Mouse (Mus musculus) layer of hippocampus, adult 11-12 months (tissue): ENCODE results near the gene Grm7.

Source experiments
- DNase-seq: peaks from one replicate; pipeline ENCODE4 v3.0.0; 2022; ENCODE audit warnings: low spot score

Grm7 gene

GRCm38 (mm10) chr6:111368111-111368510 lies 722.7 kb downstream of the Grm7 start:
- DNase-seq: no peak

- DNase-seq: no peak
Measured at GRCm38 (mm10) chr6:111368551-111368950, 723.2 kb downstream of the Grm7 start.

DNA sequence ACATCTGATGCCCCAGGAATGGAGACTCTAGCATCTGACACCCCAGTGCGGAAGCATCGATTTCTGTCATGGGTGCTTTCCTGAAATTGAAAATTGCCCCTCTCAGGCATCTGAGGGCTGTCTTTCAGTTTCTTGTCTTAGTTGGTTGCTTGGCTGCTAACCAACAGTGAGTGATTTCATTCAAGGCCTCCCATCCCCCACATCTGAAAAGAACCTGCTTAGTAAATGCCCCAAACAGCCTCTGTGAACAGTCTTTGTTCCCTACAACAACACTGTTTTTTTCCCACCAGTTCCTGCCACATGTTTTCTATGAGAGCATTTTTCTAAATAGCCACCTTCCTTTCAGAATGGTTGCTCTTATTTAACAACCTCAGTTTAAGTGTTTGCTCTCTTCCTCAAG lies 723.6 kb downstream of the Grm7 start:
- no peak for DNase-seq

GRCm38 (mm10) chr6:111371581-111372349 lies 726.4 kb downstream of the Grm7 start:
- DNase-seq: no peak

GRCm38 (mm10) chr6:111372626-111373380 lies 727.4 kb downstream of the Grm7 start:
- peak; percentile 78 for DNase-seq

- no peak for DNase-seq
Measured at GRCm38 (mm10) chr6:111380710-111381109, 735.3 kb downstream of the Grm7 start.

DNA sequence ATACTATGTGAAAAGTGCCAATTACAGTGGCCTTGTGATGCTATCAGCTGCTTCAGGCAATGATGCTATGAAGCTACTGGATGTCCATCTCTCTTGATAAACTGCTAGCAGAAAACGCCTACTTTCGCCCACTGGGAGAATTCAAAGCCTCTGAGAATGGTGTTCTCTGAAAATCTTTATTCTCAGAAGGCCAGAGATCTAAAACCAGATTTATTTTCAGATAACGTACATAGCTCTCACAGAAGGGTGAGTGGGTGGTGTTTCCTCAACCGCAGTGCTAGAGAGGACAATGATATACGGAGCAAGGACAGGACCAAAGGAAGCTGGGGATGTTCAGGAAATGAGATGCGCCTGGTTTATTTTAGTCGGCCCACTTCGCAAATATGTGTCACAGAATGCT lies 763.4 kb downstream of the Grm7 start:
- no peak for DNase-seq

- no peak for DNase-seq
Measured at GRCm38 (mm10) chr6:111424737-111425136, 779.4 kb downstream of the Grm7 start.

GRCm38 (mm10) chr6:111446228-111446627 lies 800.8 kb downstream of the Grm7 start:
- no peak for DNase-seq

GRCm38 (mm10) chr6:111447851-111448250 lies 802.5 kb downstream of the Grm7 start:
- DNase-seq: no peak

DNA sequence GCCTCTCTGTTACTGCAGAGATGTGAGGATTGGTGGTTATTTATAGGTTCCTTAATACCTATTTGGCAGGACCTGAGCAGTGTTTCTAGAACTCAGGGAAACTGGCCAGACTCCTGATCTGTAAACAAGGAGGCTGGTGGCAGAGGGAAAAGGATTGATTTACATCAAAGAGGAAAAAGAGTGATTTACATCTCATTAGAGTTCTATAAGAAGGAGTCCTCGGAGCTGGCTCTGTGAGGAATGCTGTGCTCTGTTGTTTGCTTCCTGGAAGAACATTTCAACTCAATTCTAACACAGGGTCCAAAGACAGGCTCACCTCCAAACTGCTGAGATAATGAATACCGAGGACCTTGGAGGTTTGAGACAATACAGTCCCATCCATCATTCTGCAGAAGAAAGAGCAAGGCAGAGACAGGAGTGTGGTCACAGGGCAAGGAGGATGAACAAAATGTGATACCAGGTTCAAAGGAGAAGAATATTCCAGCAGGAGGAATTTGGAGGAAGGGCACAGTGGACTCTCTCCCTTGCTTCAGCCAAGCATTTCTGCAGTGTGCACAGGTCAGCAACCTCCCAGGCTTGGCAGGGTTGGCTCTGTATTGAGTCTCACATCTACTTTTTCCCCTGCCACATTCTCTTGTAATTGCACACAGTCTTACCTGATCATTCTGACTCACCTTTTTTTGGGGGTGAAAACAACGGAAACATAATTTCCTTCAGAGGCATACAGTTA lies 803.8 kb downstream of the Grm7 start:
- no peak for DNase-seq

DNA sequence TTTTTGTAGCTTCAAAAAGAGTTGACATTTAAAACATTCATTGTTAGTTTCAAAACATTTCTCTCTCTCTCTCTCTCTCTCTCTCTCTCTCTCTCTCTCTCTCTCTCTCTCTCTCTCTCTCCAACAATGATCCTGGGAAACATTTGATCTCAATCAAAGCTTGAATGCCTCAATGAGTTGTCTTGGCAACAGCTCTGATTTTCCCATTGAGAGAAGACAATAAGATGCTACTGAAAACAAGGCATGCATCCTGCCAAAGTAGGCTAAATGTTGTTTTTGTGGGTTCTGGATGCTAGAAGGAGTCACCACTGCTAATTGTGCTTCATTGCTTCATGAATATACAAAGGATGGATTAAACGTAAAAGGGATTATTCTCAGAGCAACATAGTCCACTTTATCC lies 836.5 kb downstream of the Grm7 start:
- DNase-seq: no peak

GRCm38 (mm10) chr6:111486081-111486480 lies 840.7 kb downstream of the Grm7 start:
- peak; percentile 62 for DNase-seq

DNA sequence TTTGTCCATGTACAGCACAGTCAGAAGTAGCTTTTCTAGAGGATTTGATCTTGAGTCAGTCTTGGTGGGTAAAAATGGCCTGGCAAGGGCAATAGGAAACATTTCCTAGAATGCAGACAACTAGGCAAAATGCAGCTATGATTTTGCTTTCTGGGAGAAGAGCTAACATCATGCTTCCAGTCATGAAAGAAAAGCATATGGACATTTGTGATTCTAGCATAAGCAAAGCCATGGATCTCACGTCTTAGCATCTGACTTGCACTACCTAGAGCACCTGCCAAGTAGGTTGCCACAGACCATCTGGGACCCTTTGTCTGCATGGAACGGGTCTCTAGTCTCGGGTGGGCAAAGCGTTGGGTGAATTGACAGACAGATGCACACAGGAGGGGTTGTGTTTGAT lies 842.2 kb downstream of the Grm7 start:
- no peak for DNase-seq

DNA sequence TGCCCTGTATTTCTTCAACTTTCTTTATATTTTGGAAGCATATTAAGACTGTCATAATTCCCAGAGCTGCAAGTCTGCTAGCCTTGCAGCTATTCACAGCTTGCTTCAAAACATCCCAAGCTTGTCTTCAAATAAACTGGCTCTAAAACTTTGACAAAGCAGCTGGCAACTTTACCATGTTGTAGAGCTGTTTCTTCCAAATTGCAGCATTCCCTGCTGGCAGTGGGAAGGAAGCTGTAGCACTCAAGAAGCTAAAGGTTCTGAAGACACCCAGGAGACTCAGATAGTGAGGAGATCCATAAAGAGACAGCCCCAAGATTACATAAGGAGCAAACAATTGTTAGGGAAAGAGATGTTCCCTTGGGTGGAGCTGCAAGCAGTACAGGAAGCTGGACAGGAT lies 846.8 kb downstream of the Grm7 start:
- DNase-seq: no peak

DNA sequence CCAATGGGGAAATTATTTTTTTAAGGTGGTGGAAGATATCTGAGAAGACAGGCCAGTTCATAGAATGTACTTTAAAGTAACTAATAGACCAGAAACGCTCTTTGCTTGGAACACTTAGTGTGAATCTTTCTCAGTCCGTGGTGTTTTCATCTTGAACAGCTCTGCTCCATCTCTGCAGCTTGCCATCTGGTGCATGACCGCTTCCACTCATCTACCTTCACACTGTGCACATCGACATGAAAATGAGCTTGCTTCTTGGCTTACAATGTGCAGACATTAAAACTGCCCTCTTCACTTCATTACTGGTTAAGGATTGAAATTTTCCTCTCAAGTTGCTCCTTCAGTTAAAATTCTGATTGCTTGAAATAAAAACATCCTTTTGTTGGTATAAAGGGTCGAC lies 854.2 kb downstream of the Grm7 start:
- no peak for DNase-seq

GRCm38 (mm10) chr6:111510768-111511459 lies 865.5 kb downstream of the Grm7 start:
- DNase-seq: no peak

GRCm38 (mm10) chr6:111512359-111512758 lies 867.0 kb downstream of the Grm7 start:
- no peak for DNase-seq

- no peak for DNase-seq
Measured at GRCm38 (mm10) chr6:111521229-111521628, 875.8 kb downstream of the Grm7 start.

DNA sequence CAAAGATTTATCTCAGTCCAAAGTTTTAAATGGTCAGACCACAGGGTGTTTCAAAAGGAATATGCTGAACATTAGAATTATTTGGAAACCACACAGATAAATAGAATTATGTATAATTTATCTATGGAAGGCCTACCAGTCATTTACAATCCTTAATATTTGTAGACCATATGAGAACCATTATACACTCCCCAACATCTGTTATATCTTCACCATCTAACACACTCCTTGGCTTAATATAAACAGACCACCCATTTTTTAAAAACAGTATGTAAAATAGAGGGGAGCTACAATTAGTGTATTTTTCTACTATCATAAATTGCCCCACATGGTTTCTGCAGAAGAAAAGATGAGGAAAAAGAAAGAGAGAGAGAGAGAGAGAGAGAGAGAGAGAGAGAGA lies 876.7 kb downstream of the Grm7 start:
- DNase-seq: no peak

- no peak for DNase-seq
Measured at GRCm38 (mm10) chr6:111529985-111530384, 884.6 kb downstream of the Grm7 start.

DNA sequence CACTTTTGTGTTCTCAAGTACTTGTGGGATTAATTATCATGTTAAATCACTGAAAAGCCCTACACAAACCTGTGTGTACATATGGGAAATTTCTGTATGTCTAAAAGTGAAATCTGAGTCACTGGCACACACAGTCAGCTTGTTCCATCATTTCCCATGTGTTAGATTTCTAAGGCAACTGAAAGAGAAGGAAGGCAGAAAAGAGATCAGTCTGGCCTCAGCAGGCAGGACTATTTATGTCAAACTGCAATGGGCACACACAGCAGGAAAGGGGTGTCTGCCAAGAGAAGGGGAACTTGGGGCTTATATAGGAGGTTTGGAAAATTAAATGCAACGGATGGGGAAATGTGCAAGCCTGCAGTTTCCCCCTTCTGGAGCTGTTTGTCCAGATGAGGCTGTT lies 913.2 kb downstream of the Grm7 start:
- no peak for DNase-seq
